Mouse (Mus musculus) retina, adult 2 months (tissue): ENCODE results near the gene Dhcr7.

ENCODE experiments used
- DNase-seq: peaks from one replicate; pipeline ENCODE4 v3.0.0-alpha.2; 2012; ENCODE audit warnings: low read depth, low spot score

The Dhcr7 gene

GRCm38 (mm10) chr7:143833581-143834190, 10.7 kb downstream of the Dhcr7 start:
- DNase-seq = no peak

GRCm38 (mm10) chr7:143834316-143834715, 11.4 kb downstream of the Dhcr7 start:
- no peak for DNase-seq

DNA sequence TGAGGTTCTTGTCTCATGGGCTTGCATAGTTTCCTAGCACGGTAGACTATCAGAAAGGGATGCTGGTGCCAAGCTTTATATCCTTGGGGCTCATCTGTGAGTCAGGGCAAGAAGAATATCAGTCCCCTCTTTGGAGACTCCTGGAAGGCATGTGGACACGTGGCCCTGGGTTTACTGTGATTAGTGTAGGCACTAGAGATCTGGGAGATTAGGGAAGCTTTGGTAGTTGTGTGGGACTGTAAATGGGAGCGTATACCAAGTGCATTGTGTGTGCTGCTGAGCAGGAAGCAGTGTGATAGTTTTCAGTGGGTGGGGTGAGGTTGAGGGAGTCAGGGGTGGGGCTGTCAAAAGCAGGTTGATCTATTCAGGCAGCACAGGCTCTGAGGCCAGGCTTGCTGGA, 12.0 kb downstream of the Dhcr7 start:
- no peak for DNase-seq

DNA sequence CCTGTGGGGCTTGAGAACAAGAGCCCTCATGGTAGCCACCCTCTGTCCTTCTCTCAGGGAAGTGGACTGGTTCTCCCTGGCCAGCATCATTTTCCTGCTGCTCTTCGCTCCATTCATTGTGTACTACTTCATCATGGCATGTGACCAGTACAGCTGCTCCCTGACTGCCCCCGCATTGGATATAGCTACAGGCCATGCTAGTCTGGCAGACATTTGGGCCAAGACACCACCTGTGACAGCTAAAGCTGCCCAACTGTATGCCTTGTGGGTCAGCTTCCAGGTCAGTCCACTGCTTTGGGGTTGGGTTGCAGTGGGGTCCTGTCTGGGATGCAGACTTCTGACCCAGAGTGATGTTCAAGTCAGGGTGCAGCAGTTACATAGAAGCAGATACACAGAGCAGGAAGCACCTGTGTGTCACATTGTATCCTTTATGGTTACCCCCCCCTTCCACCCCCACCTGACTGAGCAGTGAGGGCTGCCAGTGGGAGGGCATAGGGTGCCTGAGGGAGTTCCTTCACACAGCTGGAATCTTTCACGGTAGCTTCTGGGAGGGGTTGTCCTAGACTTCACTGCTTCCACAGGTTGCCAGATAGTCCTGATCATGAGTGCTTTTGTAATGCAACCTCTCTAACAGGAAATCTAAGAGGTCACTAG, 14.9 kb downstream of the Dhcr7 start:
- DNase-seq = no peak

DNA sequence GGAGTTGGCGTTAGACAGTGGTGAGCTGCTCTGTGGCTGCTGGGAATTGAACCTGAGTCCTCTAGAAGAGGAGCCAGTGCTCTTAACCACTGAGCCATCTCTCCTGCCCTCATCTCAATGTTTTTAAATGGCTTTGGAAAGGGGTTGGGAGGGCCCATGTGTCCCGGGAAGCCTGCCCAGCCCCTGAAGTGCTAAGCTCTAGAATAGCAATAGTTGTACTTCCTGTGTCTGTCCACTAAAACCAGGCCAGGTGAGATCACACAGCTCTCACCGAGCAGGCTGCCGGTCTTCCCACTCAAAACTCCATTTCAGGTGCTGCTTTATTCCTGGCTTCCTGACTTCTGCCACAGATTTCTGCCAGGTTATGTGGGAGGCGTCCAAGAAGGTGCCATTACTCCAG, 17.2 kb downstream of the Dhcr7 start:
- DNase-seq = no peak

DNA sequence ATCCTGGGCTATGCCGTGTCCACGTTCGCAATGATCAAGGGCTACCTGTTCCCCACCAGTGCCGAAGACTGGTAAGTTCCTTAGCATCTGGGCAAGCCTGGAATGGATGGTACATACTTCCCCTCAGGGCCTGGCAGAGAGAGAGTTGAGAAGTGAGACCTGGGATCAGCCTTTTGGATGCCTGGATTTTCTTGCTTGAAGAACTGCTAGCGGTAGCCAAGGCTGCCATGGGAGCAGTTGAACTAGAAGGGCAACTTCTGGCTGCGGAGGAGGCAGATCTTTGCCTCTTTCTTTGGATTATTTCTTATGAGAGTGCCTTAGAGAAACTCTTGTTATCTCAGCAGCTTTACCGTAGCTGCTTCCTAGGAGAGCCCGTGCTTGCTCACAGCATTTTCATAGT, 18.4 kb downstream of the Dhcr7 start:
- DNase-seq = no peak

- no peak for DNase-seq
Observed at GRCm38 (mm10) chr7:143848127-143848767, 25.3 kb downstream of the Dhcr7 start.

DNA sequence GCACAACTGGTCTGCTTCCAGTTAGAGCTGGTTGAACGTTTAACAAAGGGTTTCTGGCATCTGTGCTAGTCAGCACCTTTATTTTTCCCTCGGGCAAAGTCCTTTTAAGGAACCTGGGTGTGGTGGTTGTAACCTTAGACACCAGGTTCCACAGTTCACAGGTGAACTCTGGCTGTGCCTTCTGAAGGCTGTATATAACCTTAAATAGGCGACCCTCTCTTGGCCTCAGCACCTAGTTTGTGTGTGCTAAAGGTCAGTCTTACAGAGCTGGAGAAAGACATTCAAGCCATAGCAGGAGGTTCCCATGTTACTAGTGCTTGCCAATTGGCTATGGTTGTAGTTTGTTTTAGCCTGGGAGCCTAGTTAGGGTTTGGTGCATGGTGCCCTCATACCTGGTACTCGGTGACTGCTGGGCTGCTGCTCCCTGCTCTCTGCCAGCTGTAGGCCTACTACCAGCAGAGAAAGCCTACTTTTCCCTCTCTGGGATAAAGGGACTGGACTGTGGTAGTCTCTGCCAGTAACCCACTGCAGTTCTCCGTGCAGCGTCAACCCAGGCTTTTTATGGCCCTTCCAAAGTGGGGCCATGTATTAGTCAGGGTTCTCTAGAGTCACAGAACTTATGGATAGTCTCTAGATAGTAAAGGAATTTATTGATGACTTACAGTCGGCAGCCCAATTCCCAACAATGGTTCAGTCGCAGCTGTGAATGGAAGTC, 26.0 kb downstream of the Dhcr7 start:
- DNase-seq = no peak

DNA sequence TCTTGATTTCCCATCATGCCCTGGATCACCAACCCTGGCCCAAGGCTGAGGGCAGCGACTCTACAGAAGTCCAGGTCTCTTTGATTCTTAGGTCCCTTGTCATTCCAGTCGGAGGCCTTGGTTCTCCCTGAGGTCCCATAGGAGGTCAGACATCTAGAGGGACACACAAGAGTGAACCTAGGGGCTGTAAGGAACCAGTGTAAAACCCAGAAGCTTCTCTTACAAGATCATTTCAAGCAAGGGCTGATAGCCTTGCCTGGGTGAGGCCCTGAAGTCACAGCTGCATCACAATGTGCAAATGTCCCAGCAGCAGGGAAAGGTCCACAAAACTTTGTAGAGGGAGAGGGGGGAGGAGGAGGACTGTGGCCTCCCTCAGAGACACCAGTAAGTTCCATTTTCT, 43.6 kb downstream of the Dhcr7 start, which contains the start of gene Gm498:
Gene Gm498, plus strand, starts transcription at position 301 of the 400 bp plus-strand sequence.
- DNase-seq = no peak

GRCm38 (mm10) chr7:143868874-143869273, 45.9 kb downstream of the Dhcr7 start:
- no peak for DNase-seq

- no peak for DNase-seq
Observed at GRCm38 (mm10) chr7:143883717-143884116, 60.8 kb downstream of the Dhcr7 start.

GRCm38 (mm10) chr7:143891146-143891545, 68.2 kb downstream of the Dhcr7 start:
- DNase-seq = no peak

DNA sequence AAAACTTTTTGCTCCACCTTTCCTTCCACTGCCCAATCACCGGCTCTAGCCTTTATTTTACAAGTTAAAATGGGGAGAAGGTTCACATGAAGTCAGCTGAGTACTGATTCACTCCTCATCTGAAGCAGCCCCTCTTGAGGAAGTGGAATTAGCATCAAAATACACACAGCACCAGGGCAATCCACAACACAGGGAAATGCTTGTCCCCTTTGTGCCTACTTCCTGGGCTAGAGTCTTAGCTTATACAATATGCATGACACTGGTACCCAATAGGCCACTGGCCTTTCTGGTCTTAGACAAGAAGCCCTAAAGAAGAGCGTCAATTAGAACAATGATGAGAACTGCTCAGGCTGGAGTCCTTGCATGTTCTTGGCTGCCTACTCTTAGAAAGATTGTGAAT, 69.4 kb downstream of the Dhcr7 start:
- no peak for DNase-seq
